Mouse (Mus musculus) lung, adult 18-20 months (tissue): ENCODE measurements around the gene Lcmt2.

Experiments
- DNase-seq, 2 experiments: peaks; one replicate each; pipeline ENCODE4 v3.0.0; 2022; ENCODE audit warnings: mixed read lengths in 2 of 2

Gene Lcmt2

GRCm38 (mm10) chr2:121115418-121115817 lies 25.0 kb downstream of the Lcmt2 start:
- DNase-seq: no peak

GRCm38 (mm10) chr2:121109695-121110094 lies 30.8 kb downstream of the Lcmt2 start, which contains the start of gene Tgm7:
Gene Tgm7 (minus strand): TSS chr2:121109795.
- DNase-seq: no peak

- DNase-seq: peak in 1 of 2 experiments; percentile 17
Observed at GRCm38 (mm10) chr2:121105940-121106339, 34.5 kb downstream of the Lcmt2 start.

GRCm38 (mm10) chr2:121102051-121102450 lies 38.4 kb downstream of the Lcmt2 start:
- peak; percentile 43 to 63 for DNase-seq

GRCm38 (mm10) chr2:121089751-121090150 lies 50.7 kb downstream of the Lcmt2 start:
- DNase-seq: no peak

- no peak for DNase-seq
Observed at GRCm38 (mm10) chr2:121088507-121088906, 51.9 kb downstream of the Lcmt2 start.

GRCm38 (mm10) chr2:121085480-121086185 lies 54.8 kb downstream of the Lcmt2 start, which contains the start of gene Tgm5:
Gene Tgm5 (minus strand): TSS chr2:121085841.
- DNase-seq: peak in 1 of 2 experiments; percentile 11

GRCm38 (mm10) chr2:121082626-121083025 lies 57.8 kb downstream of the Lcmt2 start:
- DNase-seq: no peak
